Mouse (Mus musculus): ENCODE measurements around the gene Crhr1.
"Not testable (repeated sequence)": the region's sequence is repeated elsewhere in the genome, so short reads cannot be mapped to it uniquely, and the experiment has no call there.

DNA sequence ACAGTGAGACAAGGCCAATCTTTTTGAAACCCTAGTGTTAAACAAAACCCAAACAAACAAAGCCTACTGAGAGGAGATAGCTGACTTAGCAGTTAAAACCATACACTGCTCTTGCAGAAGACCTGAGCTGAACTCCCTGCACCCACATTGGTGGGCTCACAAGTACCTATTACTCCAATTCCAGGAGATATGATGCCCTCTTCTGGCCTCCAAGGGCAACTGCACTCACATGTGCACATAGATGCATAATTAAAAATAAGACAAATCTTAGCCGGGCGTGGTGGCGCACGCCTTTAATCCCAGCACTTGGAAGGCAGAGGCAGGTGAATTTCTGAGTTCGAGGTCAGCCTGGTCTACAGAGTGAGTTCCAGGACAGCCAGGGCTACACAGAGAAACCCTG is 81.5 kb downstream of the Crhr1 start:
- not testable (repeated sequence) for TF ChIP-seq MAX (IDR thresholded peaks at IDR 0.05; ENCODE audit: low read depth); POLR2A (IDR thresholded peaks at IDR 0.05; ENCODE audit: insufficient read length, low read depth); CEBPB (IDR thresholded peaks at IDR 0.05; ENCODE audit: insufficient read depth, poor library complexity, severe bottlenecking); USF1 (IDR thresholded peaks at IDR 0.05; ENCODE audit: low read depth); SRF (IDR thresholded peaks at IDR 0.05; ENCODE audit: control insufficient read depth, insufficient read length, low read depth)
